Mouse (Mus musculus): ENCODE data around the gene B3galt2. TPM values are rescaled to one million over a fixed set of nuclear protein-coding genes. Genes with fewer than 3 reads are reported as not detected.

The B3galt2 gene
- polyA plus RNA-seq (2015; fragmentation: Nextera tagmentation; extraction: Ambion mirVana): 6.5 and 6.9 TPM in 2 replicates

GRCm38 (mm10) chr1:143640650-143641407 lies at the start of gene B3galt2:
Gene B3galt2 (plus strand): TSS chr1:143640664.
- H3K9ac ChIP-seq: peak within 1 kb of the TSS; percentile 57
- 16% methylated on average over 15 of the region's 15 CpGs for WGBS
- peak within 1 kb of the TSS; percentile 90 for H3K27ac ChIP-seq (replicated peaks)
- ATAC-seq (ENCODE audit: low FRiP score, low read depth): peak; percentile 91
- no peaks in the 10 kb centered on the region for H3K27me3 ChIP-seq
- H3K4me1 ChIP-seq (replicated peaks): peaks cover 5% of the 10 kb centered on the region
- H3K4me3 ChIP-seq: peak within 1 kb of the TSS; percentile 42
- no peaks in the 10 kb centered on the region for H3K9me3 ChIP-seq
- H3K36me3 ChIP-seq: no peaks in the 10 kb centered on the region
- H3K4me2 ChIP-seq: peak within 1 kb of the TSS; percentile 47

GRCm38 (mm10) chr1:143596864-143597263 lies 43.6 kb upstream of the B3galt2 start:
- Histone ChIP-seq H3K4me3 (no peak overlapping the region), H3K4me1 (replicated peaks) (no peaks in the 10 kb centered on the region), H3K27ac (replicated peaks) (no peak overlapping the region), H3K4me2 (no peak overlapping the region), H3K27me3 (no peaks in the 10 kb centered on the region), H3K9ac (no peak overlapping the region), H3K9me3 (no peaks in the 10 kb centered on the region), H3K36me3 (no peaks in the 10 kb centered on the region)
- no peak for ATAC-seq (ENCODE audit: low FRiP score, low read depth)
- 94% methylated on average over 2 of the region's 2 CpGs for WGBS

- Histone ChIP-seq H3K4me1 (replicated peaks) (no peaks in the 10 kb centered on the region), H3K36me3 (peaks cover 6% of the 10 kb centered on the region; the same call in 1 of the 2 replicates), H3K9ac (no peak overlapping the region), H3K4me3 (no peak overlapping the region), H3K4me2 (no peak overlapping the region), H3K9me3 (no peaks in the 10 kb centered on the region), H3K27me3 (no peaks in the 10 kb centered on the region), H3K27ac (replicated peaks) (no peak overlapping the region)
- no peak for ATAC-seq (ENCODE audit: low FRiP score, low read depth)
- 82% methylated on average over 2 of the region's 2 CpGs for WGBS
Observed at GRCm38 (mm10) chr1:143608911-143609310, 31.6 kb upstream of the B3galt2 start.

- peaks cover 14% of the 10 kb centered on the region for H3K36me3 ChIP-seq
- H3K9ac ChIP-seq: no peak overlapping the region
- H3K27ac ChIP-seq (replicated peaks): no peak overlapping the region
- H3K9me3 ChIP-seq: no peaks in the 10 kb centered on the region
- H3K4me3 ChIP-seq: no peak overlapping the region
- H3K4me2 ChIP-seq: no peak overlapping the region
- 91% methylated on average over 2 of the region's 2 CpGs for WGBS
- H3K4me1 ChIP-seq (replicated peaks): no peaks in the 10 kb centered on the region
- ATAC-seq (ENCODE audit: low FRiP score, low read depth): no peak
- H3K27me3 ChIP-seq: no peaks in the 10 kb centered on the region
Observed at GRCm38 (mm10) chr1:143612901-143613300, 27.6 kb upstream of the B3galt2 start.

- no peaks in the 10 kb centered on the region for H3K9me3 ChIP-seq
- H3K36me3 ChIP-seq: peaks cover 9% of the 10 kb centered on the region; the same call in 1 of the 2 replicates
- no peak overlapping the region for H3K9ac ChIP-seq
- 15% methylated on average over 2 of the region's 2 CpGs for WGBS
- no peak for ATAC-seq (ENCODE audit: low FRiP score, low read depth)
- no peaks in the 10 kb centered on the region for H3K27me3 ChIP-seq
- no peak overlapping the region for H3K27ac ChIP-seq (replicated peaks)
- H3K4me2 ChIP-seq: no peak overlapping the region
- H3K4me3 ChIP-seq: no peak overlapping the region
- H3K4me1 ChIP-seq (replicated peaks): no peaks in the 10 kb centered on the region
Observed at GRCm38 (mm10) chr1:143619760-143620159, 20.7 kb upstream of the B3galt2 start.

- Histone ChIP-seq H3K4me2 (no peak overlapping the region), H3K36me3 (peaks cover 15% of the 10 kb centered on the region; the same call in 1 of the 2 replicates), H3K9me3 (no peaks in the 10 kb centered on the region), H3K4me1 (replicated peaks) (no peaks in the 10 kb centered on the region), H3K4me3 (no peak overlapping the region), H3K27ac (replicated peaks) (no peak overlapping the region), H3K9ac (no peak overlapping the region), H3K27me3 (no peaks in the 10 kb centered on the region)
- ATAC-seq (ENCODE audit: low FRiP score, low read depth): no peak
Observed at GRCm38 (mm10) chr1:143621930-143622329, 18.5 kb upstream of the B3galt2 start.

GRCm38 (mm10) chr1:143622634-143623033 lies 17.8 kb upstream of the B3galt2 start:
- Histone ChIP-seq H3K36me3 (peaks cover 15% of the 10 kb centered on the region; the same call in 1 of the 2 replicates), H3K4me2 (no peak overlapping the region), H3K9me3 (no peaks in the 10 kb centered on the region), H3K27me3 (no peaks in the 10 kb centered on the region), H3K27ac (replicated peaks) (no peak overlapping the region), H3K4me1 (replicated peaks) (no peaks in the 10 kb centered on the region), H3K4me3 (no peak overlapping the region), H3K9ac (no peak overlapping the region)
- WGBS: 89% methylated on average over 1 of the region's 1 CpGs
- ATAC-seq (ENCODE audit: low FRiP score, low read depth): no peak

GRCm38 (mm10) chr1:143631337-143631736 lies 9.1 kb upstream of the B3galt2 start:
- Histone ChIP-seq H3K4me3 (no peak overlapping the region), H3K4me1 (replicated peaks) (no peaks in the 10 kb centered on the region), H3K9me3 (no peaks in the 10 kb centered on the region), H3K27ac (replicated peaks) (no peak overlapping the region), H3K9ac (no peak overlapping the region), H3K4me2 (no peak overlapping the region), H3K27me3 (no peaks in the 10 kb centered on the region), H3K36me3 (peaks cover 3% of the 10 kb centered on the region; the same call in 1 of the 2 replicates)
- 63% methylated on average over 7 of the region's 7 CpGs for WGBS
- no peak for ATAC-seq (ENCODE audit: low FRiP score, low read depth)

- H3K27me3 ChIP-seq: no peaks in the 10 kb centered on the region
- ATAC-seq (ENCODE audit: low FRiP score, low read depth): no peak
- WGBS: 83% methylated on average over 1 of the region's 1 CpGs
Observed at GRCm38 (mm10) chr1:143632361-143632760, 8.1 kb upstream of the B3galt2 start.

GRCm38 (mm10) chr1:143632854-143633587 lies 7.4 kb upstream of the B3galt2 start:
- no peaks in the 10 kb centered on the region for H3K27me3 ChIP-seq
- H3K9ac ChIP-seq: no peak overlapping the region
- ATAC-seq (ENCODE audit: low FRiP score, low read depth): no peak
- no peak overlapping the region for H3K4me2 ChIP-seq
- H3K27ac ChIP-seq (replicated peaks): no peak overlapping the region
- WGBS: 86% methylated on average over 2 of the region's 2 CpGs
- no peaks in the 10 kb centered on the region for H3K36me3 ChIP-seq
- H3K4me3 ChIP-seq: no peak overlapping the region
- no peaks in the 10 kb centered on the region for H3K9me3 ChIP-seq
- H3K4me1 ChIP-seq (replicated peaks): no peaks in the 10 kb centered on the region

More at GRCm38 (mm10) chr1:143632361-143632760, 8.1 kb upstream of the B3galt2 start:
- Histone ChIP-seq H3K36me3 (no peaks in the 10 kb centered on the region), H3K4me2 (no peak overlapping the region), H3K4me3 (no peak overlapping the region), H3K9ac (no peak overlapping the region), H3K4me1 (replicated peaks) (no peaks in the 10 kb centered on the region), H3K27ac (replicated peaks) (no peak overlapping the region), H3K9me3 (no peaks in the 10 kb centered on the region)

GRCm38 (mm10) chr1:143644221-143644620 lies 3.8 kb downstream of the B3galt2 start:
- peak overlapping the region; percentile 40 for H3K4me2 ChIP-seq
- WGBS: 96% methylated on average over 2 of the region's 2 CpGs
- no peaks in the 10 kb centered on the region for H3K27me3 ChIP-seq
- H3K4me3 ChIP-seq: peak overlapping the region; percentile 34
- H3K9me3 ChIP-seq: no peaks in the 10 kb centered on the region
- H3K27ac ChIP-seq (replicated peaks): no peak overlapping the region
- H3K4me1 ChIP-seq (replicated peaks): peaks cover 18% of the 10 kb centered on the region
- peak; percentile 32; the same call in 1 of the 2 replicates for ATAC-seq (ENCODE audit: low FRiP score, low read depth)
- peaks cover 4% of the 10 kb centered on the region; the same call in 1 of the 2 replicates for H3K36me3 ChIP-seq
- H3K9ac ChIP-seq: no peak overlapping the region

GRCm38 (mm10) chr1:143645386-143645785 lies 4.9 kb downstream of the B3galt2 start:
- peaks cover 8% of the 10 kb centered on the region; the same call in 1 of the 2 replicates for H3K36me3 ChIP-seq
- 0 out of 2 replicates have a peak overlapping the region, but pooled peaks have one; percentile 4 for H3K9ac ChIP-seq
- H3K27me3 ChIP-seq: no peaks in the 10 kb centered on the region
- peaks cover 18% of the 10 kb centered on the region for H3K4me1 ChIP-seq (replicated peaks)
- ATAC-seq (ENCODE audit: low FRiP score, low read depth): no peak
- no peak overlapping the region for H3K27ac ChIP-seq (replicated peaks)
- 38% methylated on average over 4 of the region's 4 CpGs for WGBS
- H3K9me3 ChIP-seq: no peaks in the 10 kb centered on the region
- H3K4me3 ChIP-seq: peak overlapping the region; percentile 14; the same call in 1 of the 2 replicates
- H3K4me2 ChIP-seq: peak overlapping the region; percentile 46

Data from hindbrain, embryonic 15.5 days (tissue).